Mouse (Mus musculus) induced T-regulatory cell, adult 2 months (primary cell): Measurements from ENCODE around the gene Bnip3.

Experiments
- DNase-seq: peaks from one replicate; pipeline ENCODE4 v3.0.0-alpha.2; 2012; ENCODE audit warnings: low read depth

The Bnip3 gene

DNA sequence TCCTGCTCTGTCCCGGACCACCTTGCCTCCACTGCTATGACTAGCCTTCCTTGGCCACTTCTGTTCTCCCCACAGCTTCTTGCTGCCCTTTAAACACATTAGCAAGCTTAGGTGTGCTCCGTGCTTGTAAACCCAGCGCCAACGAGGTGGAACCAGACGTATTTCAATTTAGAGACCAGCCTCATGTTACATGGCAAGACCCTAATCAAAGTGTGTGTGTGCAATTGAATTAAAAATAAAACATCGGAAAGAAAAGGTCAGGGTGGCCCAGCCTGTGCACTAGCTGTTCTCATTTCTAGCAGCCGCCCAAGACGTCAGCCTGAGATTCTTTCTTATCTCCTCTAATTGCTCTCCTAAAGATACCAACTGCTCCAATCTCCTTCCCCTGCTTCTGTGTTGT lies 64.2 kb downstream of the Bnip3 start:
- DNase-seq = no peak

DNA sequence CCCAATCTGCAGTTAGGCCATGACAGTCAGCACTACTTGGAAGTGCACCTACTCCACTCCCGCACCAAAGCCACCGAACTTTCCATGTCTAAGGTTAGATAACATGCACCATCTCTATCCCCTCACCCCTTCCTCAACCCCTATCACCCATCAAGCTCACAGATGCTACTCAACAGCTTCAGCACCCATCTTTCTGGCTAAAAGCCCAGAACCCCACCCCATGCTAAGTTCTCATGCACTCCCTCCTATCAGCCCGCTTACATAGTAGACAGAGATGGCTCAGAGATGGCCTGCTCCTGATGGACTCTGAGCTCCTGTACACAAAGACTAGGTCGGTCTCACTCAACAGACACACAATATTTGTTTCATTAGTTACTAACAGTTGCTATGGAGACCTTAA lies 65.9 kb downstream of the Bnip3 start:
- no peak for DNase-seq

DNA sequence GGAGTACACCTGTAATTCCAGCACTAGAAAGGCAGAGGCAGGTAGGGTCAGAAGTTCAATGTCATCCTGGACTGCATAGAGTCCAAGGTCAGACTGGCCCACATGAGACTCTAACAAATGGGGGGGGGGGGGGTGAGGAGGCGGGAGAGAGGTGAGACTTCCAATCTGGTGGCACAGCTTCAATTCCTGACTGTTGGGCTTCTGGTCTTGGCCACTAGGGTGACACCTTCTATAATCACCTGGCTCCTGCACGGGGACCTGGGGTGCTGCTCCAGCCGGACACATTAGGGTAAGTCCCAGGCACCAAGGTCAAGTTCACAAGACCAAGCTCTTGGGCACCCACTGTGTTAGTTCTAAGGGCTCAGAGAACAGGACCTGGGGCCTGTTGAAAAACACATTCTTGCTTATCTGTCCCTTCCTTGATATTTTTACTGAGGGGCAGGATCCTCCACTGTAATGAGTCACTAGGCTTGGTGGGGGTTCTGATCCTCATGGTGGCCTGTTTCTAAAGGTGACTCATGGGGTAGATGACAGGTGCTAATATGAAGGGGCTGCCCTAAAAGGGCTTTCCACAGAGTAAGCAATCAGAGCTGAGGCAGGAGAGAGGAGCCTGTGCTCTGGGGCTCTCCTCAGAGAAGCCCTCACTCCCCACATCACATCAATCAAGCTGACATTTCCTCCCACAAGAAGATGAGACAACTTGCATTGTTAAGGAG lies 67.7 kb downstream of the Bnip3 start:
- no peak for DNase-seq
